16 mouse cellular contexts compared by ENCODE assay signal in genomic region chr3:107169552-107169951, GRCm38 (mm10). TPM values are rescaled to one million over a fixed set of nuclear protein-coding genes. Genes with fewer than 3 reads are reported as not detected.
"Had no signal": no experiment of that assay in that cellular context is flagged by ENCODE, and none has a peak within 500 bp of the region (broad histone marks: within the 10 kb centered on the region; RNA-seq: fewer than 3 reads in every experiment).

No protein-coding gene starts in this region.

- DNase-seq: kidney, adult 18-20 months; kidney, postnatal 14 days; lung, adult 2 months; lung, postnatal 36 days; thymus, postnatal 4 days had no signal

- H3K4me3 ChIP-seq: intestine, embryonic 15.5 days; limb, embryonic 10.5 days; liver, embryonic 15.5 days; midbrain, embryonic 13.5 days; myocyte; neural tube, embryonic 15.5 days; stomach, embryonic 15.5 days had no signal

- H3K27ac ChIP-seq: intestine, embryonic 15.5 days; limb, embryonic 10.5 days; liver, embryonic 15.5 days; midbrain, embryonic 13.5 days; neural tube, embryonic 15.5 days; stomach, embryonic 15.5 days had no signal

RNA-seq across cellular contexts. Expression of gene Kcna10, which starts 13.3 kb away (rescaled TPM):
- total RNA-seq: layer of hippocampus, adult 18-20 months; left cerebral cortex, postnatal 10 days; megakaryocyte progenitor cell, adult 5-6 weeks; midbrain, postnatal 0 days had no signal

RNA-seq across cellular contexts. Expression of gene Cym, which starts 52.0 kb away (rescaled TPM):
- total RNA-seq: layer of hippocampus, adult 18-20 months; megakaryocyte progenitor cell, adult 5-6 weeks; midbrain, postnatal 0 days had no signal
